Mouse (Mus musculus) neutrophil, adult 65 days (primary cell): ENCODE data around the gene Srp14. TPM values are rescaled to one million over a fixed set of nuclear protein-coding genes. Genes with fewer than 3 reads are reported as not detected.

Experiments
- total RNA-seq: library from RNA; stranded (reverse); gene quantifications from 2 replicates; pipeline ENCODE4 v1.2.4, GENCODE M21; 2023

The Srp14 gene
- 64.4 and 66.7 TPM in 2 replicates for total RNA-seq

DNA sequence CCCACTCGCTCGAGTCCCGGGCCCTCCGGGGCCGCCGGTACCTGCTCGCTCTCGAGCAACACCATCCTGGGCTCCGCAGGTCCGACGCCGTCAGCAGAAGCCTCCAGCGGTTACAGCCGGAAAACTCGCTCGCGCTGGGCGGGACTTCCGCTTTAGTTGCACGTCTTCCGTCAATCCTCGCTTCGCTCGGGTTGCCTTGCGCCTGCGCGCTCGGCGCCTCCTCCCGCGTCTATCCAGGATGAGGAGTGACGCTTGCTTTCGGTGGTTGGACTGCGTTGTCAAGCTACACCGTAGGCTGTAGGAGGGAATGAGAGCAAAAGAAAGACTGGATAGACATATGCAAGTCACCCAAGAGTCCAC lies at the start of gene Srp14:
Srp14 (minus strand) TSS at position 162 of the 360 bp plus-strand sequence.

Other genes starting within 250 kb of the Srp14 start
- not detected in 2 replicates for gene Fsip1, start 222.7 kb downstream of the Srp14 start, total RNA-seq
- not detected in 2 replicates for gene Gpr176, start 106.3 kb downstream of the Srp14 start, total RNA-seq
- 7.4 and 8.2 TPM in 2 replicates for gene Eif2ak4, start 91.1 kb downstream of the Srp14 start, total RNA-seq
- 5.6 and 13.9 TPM in 2 replicates for gene Bmf, start 70.0 kb upstream of the Srp14 start, total RNA-seq
- gene Bub1b, start 118.5 kb upstream of the Srp14 start, total RNA-seq: 32.8 and 37.9 TPM in 2 replicates
- 0.23 TPM in 1 of 2 replicates, not detected in the other for gene Pak6, start 183.6 kb upstream of the Srp14 start, total RNA-seq
- gene Ankrd63, start 224.3 kb upstream of the Srp14 start, total RNA-seq: 1.3 and 2.1 TPM in 2 replicates
- gene Plcb2, start 248.7 kb upstream of the Srp14 start, total RNA-seq: 141 and 180 TPM in 2 replicates